Mouse (Mus musculus) midbrain, embryonic 11.5 days (tissue): ENCODE data around the gene Pitpnc1. TPM values are rescaled to one million over a fixed set of nuclear protein-coding genes. Genes with fewer than 3 reads are reported as not detected.

ENCODE experiments used
- ATAC-seq: fragments of 200-750 bp; cut with Nextera tagmentation; 2 replicates; pipeline ENCODE4 v1.8.0; 2017; ENCODE audit warnings: moderate TSS enrichment, moderate library complexity; ENCODE audit not compliant: low FRiP score
- DNase-seq: peaks from one replicate; pipeline ENCODE4 v3.0.0; 2015; ENCODE audit warnings: low spot score; ENCODE audit errors: missing footprints
- H3K27ac ChIP-seq: fragments of 300-500 bp; sonication (generic); 2 replicates; pipeline ENCODE4 v1.5.1; 2014; ENCODE audit warnings: low read depth, low read length
- H3K27me3 ChIP-seq: fragments of 300-500 bp; sonication (generic); 2 replicates; pipeline ENCODE4 v1.6.1; 2014; ENCODE audit warnings: mild to moderate bottlenecking, low read length, moderate library complexity, mixed read lengths; ENCODE audit not compliant: control insufficient read depth, insufficient read depth
- H3K36me3 ChIP-seq: fragments of 300-500 bp; sonication (generic); 2 replicates; pipeline ENCODE4 v1.6.1; 2014; ENCODE audit warnings: mild to moderate bottlenecking, low read length, moderate library complexity, mixed read lengths; ENCODE audit not compliant: control insufficient read depth, insufficient read depth
- H3K4me1 ChIP-seq: fragments of 300-500 bp; sonication (generic); 2 replicates; pipeline ENCODE4 v1.6.1; 2014; ENCODE audit warnings: low read length; ENCODE audit not compliant: control insufficient read depth, insufficient read depth
- H3K4me2 ChIP-seq: fragments of 300-500 bp; sonication (generic); 2 replicates; pipeline ENCODE4 v1.6.1; 2014; ENCODE audit warnings: mild to moderate bottlenecking, moderate library complexity
- H3K4me3 ChIP-seq: fragments of 300-500 bp; sonication (generic); 2 replicates; pipeline ENCODE4 v1.5.1; 2014; ENCODE audit warnings: low read depth, low read length
- H3K9ac ChIP-seq: fragments of 300-500 bp; sonication (generic); 2 replicates; pipeline ENCODE4 v1.6.1; 2014; ENCODE audit warnings: low read length
- H3K9me3 ChIP-seq: fragments of 300-500 bp; sonication (generic); 2 replicates; pipeline ENCODE4 v1.6.1; 2016; ENCODE audit warnings: low read length; ENCODE audit not compliant: control insufficient read depth
- WGBS: fragments of 180-500 bp; shearing (Covaris S2); extraction: QIAGEN DNeasy Blood & Tissue Kit; methylation state at CpG from one replicate; pipeline ENCODE4 v1.1.7; 2014; 5-methylcytosine and 5-hydroxymethylcytosine counted together
- polyA plus RNA-seq: library from polyadenylated mRNA; unstranded; fragments of >200 nt; fragmentation: Nextera tagmentation; extraction: Ambion mirVana; gene quantifications from 2 replicates; pipeline ENCODE4 v1.2.1, GENCODE M21; 2014

Pitpnc1 gene
- polyA plus RNA-seq, 1 experiment from 2014 or later, result 29.9 TPM

DNA sequence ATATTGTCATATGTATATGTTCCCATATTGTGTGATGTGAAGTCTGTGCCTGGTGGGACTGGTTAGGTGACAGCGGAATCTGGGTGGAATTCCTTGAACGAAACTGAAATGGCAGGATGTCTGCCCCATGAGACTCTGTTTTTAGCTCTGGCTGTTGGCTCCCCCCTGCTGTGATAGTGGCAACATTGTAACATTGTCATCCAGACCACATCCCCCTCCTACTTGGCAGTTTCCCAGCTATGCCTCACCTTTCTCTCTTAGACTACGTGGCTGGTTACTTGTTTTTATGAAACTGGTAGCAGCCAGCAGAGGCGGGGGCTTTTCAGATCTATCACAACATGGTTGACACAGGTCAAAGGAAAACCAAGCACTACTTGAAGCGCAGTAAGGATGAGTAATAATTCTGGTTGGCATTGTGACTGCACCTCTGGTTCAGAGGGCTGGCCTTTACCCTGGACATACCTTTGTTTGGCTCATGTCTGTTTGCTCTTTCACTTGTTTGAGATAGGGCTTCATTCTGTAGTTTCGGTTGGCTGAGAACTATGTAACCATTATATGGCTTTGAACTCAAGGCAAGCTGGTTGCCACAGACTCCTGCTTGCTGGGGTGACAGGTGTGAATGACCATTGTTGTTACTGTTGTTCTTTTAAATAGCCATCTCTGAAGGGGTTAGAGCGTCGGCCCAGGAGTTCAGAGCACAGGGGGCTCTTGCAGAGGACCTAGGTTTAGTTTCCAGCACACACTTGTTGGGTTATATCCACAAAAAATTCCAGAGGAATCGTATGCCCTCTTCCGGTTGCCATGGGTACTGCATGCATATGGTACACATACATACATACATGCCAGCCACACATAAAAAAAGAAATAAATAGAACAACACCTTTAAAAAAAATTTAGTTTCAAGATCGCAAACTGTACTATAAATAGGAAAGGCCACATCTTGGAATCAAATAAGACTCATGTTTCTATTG, 183.0 kb downstream of the Pitpnc1 start:
- Histone ChIP-seq H3K27ac (no peak overlapping the region), H3K9ac (no peak overlapping the region), H3K4me1 (no peaks in the 10 kb centered on the region), H3K36me3 (no peaks in the 10 kb centered on the region), H3K4me2 (no peak overlapping the region), H3K9me3 (no peaks in the 10 kb centered on the region), H3K27me3 (no peaks in the 10 kb centered on the region), H3K4me3 (no peak overlapping the region)
- no peak for DNase-seq
- WGBS, result 94% methylated on average over 11 of the region's 11 CpGs
- no peak for ATAC-seq

DNA sequence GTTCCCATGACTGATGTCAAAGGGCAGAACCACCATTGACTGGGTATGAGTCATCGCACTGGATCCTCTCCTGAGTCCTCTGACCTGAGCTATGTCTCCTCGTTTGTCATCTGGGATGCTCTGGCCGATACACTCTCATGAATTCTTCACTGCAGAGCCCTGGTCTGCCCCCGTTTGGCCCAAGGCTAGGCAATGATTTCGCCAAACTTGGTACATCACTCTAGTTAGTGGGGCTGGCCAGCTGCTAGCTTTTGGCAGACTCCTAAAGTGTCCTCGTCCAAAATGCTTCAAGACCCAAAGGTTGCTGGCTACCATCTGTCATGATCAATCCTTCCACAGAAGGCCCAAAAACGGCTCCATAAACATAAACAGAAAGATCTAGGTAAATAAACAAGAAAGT, 184.8 kb downstream of the Pitpnc1 start:
- ATAC-seq (no peak), DNase-seq (no peak)
- H3K4me1 ChIP-seq, result no peaks in the 10 kb centered on the region
- H3K36me3 ChIP-seq, result no peaks in the 10 kb centered on the region
- no peak overlapping the region for H3K9ac ChIP-seq
- no peaks in the 10 kb centered on the region for H3K9me3 ChIP-seq
- no peak overlapping the region for H3K4me2 ChIP-seq
- 84% methylated on average over 7 of the region's 7 CpGs for WGBS
- H3K27ac ChIP-seq, result no peak overlapping the region
- H3K4me3 ChIP-seq, result no peak overlapping the region
- no peaks in the 10 kb centered on the region for H3K27me3 ChIP-seq

- 94% methylated on average over 3 of the region's 3 CpGs for WGBS
- H3K27ac ChIP-seq, result no peak overlapping the region
- no peak overlapping the region for H3K9ac ChIP-seq
- H3K4me1 ChIP-seq, result peaks cover 11% of the 10 kb centered on the region
- no peak for ATAC-seq
- no peak for DNase-seq
- no peak overlapping the region for H3K4me2 ChIP-seq
- no peaks in the 10 kb centered on the region for H3K27me3 ChIP-seq
- no peaks in the 10 kb centered on the region for H3K36me3 ChIP-seq
- no peaks in the 10 kb centered on the region for H3K9me3 ChIP-seq
- H3K4me3 ChIP-seq, result no peak overlapping the region
Measured at GRCm38 (mm10) chr11:107283632-107284031, 186.9 kb downstream of the Pitpnc1 start.

DNA sequence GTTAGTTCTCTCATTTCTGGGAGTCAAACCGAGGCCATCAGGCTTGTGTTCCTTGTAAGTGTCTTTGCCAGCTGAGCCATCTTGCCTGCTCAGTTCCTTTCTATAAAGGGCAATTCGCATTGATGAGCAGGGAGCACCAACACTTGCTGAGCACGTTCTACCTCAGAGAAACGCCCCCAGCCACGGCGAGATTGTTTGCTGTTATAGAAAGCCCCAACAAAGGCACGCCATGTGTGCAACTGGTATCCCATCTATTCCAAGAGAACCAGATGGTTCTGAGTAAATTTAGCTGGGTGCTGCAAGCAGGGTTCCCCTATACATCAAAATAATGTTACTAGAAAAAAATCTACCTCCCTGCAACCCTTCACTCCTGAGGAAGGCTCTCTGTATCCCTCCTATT, 188.0 kb downstream of the Pitpnc1 start:
- 91% methylated on average over 7 of the region's 7 CpGs for WGBS
- no peaks in the 10 kb centered on the region for H3K27me3 ChIP-seq
- no peak for DNase-seq

DNA sequence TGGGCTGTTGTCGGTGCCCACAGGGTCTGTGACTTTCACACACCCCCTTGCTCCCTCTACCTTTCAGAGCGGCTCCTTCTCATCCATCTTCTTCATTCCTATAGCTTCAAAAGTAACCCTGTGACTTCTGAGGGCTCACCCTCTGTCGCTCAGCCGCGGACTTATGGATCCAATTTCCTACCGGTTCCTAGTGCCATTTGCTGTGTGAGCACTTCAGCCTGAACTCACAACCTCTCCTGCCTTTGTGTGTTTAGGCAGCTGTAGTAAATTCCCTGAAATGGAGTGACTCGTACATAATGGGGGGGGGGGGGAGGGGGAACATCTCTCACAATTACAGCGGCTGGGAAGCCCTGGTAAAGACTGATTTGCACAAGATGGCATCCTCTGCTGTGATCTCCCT, 191.2 kb downstream of the Pitpnc1 start:
- no peaks in the 10 kb centered on the region for H3K27me3 ChIP-seq
- peaks cover 11% of the 10 kb centered on the region for H3K4me1 ChIP-seq
- ATAC-seq (no peak), DNase-seq (peak; percentile 85)
- H3K36me3 ChIP-seq, result no peaks in the 10 kb centered on the region
- no peak overlapping the region for H3K9ac ChIP-seq
- WGBS, result 22% methylated on average over 8 of the region's 8 CpGs
- H3K4me3 ChIP-seq, result no peak overlapping the region
- H3K4me2 ChIP-seq, result no peak overlapping the region
- H3K9me3 ChIP-seq, result no peaks in the 10 kb centered on the region
- H3K27ac ChIP-seq, result no peak overlapping the region

More for the DNA sequence above, 188.0 kb downstream of the Pitpnc1 start:
- ATAC-seq, result no peak
- no peak overlapping the region for H3K4me3 ChIP-seq
- H3K36me3 ChIP-seq, result no peaks in the 10 kb centered on the region
- H3K9ac ChIP-seq, result no peak overlapping the region
- H3K9me3 ChIP-seq, result no peaks in the 10 kb centered on the region
- no peak overlapping the region for H3K27ac ChIP-seq
- H3K4me1 ChIP-seq, result peaks cover 11% of the 10 kb centered on the region
- no peak overlapping the region for H3K4me2 ChIP-seq

- no peak overlapping the region for H3K4me2 ChIP-seq
- H3K27me3 ChIP-seq, result no peaks in the 10 kb centered on the region
- no peak overlapping the region for H3K27ac ChIP-seq
- H3K36me3 ChIP-seq, result no peaks in the 10 kb centered on the region
- H3K9me3 ChIP-seq, result no peaks in the 10 kb centered on the region
- no peak for ATAC-seq
- 76% methylated on average over 7 of the region's 7 CpGs for WGBS
- H3K4me1 ChIP-seq, result peaks cover 11% of the 10 kb centered on the region
- H3K9ac ChIP-seq, result no peak overlapping the region
- no peak for DNase-seq
- no peak overlapping the region for H3K4me3 ChIP-seq
Measured at GRCm38 (mm10) chr11:107276898-107277297, 193.6 kb downstream of the Pitpnc1 start.

DNA sequence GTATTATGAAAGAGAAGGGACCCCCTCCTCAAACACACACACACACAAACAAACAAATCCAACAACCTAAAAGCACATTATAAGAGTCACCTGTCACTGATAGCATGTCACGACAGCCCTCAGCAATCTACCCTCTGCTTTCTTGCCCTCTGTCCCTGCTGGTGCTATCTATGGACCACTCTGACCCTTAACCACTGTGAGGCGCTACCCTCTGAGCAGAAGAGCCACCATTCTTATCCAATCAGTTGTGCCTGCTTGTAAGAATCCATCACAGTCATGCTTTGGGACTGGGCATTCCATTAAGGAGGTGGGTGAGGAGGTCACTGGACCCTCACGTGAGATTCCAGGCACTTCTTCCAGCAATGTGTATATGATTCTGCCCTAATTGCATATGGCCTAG, 194.2 kb downstream of the Pitpnc1 start:
- DNase-seq, result no peak
- Histone ChIP-seq H3K4me3 (no peak overlapping the region), H3K36me3 (no peaks in the 10 kb centered on the region), H3K9ac (no peak overlapping the region), H3K27ac (no peak overlapping the region), H3K4me1 (peaks cover 11% of the 10 kb centered on the region), H3K27me3 (no peaks in the 10 kb centered on the region), H3K4me2 (no peak overlapping the region), H3K9me3 (no peaks in the 10 kb centered on the region)
- 72% methylated on average over 3 of the region's 3 CpGs for whole genome bisulfite sequencing
- ATAC-seq, result no peak

DNA sequence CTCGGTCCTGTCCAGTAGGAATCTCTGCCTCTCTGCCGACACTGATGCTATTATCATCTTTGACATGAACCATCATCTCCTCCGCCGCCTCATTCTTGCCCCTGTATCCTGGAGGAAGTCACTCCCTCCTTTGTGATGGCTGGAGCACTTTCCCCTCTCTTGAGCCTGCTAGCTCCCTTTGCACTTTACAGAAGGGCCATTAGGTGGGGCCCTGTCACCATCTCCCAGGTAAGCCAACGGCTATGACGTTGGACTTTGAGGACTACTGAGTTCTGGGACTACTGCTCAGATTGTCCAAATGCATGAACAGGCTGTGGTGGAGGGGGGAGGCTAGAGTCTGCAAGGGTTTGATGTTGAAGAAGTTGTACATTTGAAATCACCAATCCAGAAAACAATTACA, 194.6 kb downstream of the Pitpnc1 start:
- DNase-seq (no peak), ATAC-seq (peak; percentile 73)
- 26% methylated on average over 6 of the region's 6 CpGs for WGBS
- no peaks in the 10 kb centered on the region for H3K27me3 ChIP-seq
- no peak overlapping the region for H3K4me3 ChIP-seq
- no peak overlapping the region for H3K9ac ChIP-seq
- H3K4me2 ChIP-seq, result no peak overlapping the region
- H3K36me3 ChIP-seq, result no peaks in the 10 kb centered on the region
- no peaks in the 10 kb centered on the region for H3K9me3 ChIP-seq
- no peak overlapping the region for H3K27ac ChIP-seq
- peaks cover 11% of the 10 kb centered on the region for H3K4me1 ChIP-seq

DNA sequence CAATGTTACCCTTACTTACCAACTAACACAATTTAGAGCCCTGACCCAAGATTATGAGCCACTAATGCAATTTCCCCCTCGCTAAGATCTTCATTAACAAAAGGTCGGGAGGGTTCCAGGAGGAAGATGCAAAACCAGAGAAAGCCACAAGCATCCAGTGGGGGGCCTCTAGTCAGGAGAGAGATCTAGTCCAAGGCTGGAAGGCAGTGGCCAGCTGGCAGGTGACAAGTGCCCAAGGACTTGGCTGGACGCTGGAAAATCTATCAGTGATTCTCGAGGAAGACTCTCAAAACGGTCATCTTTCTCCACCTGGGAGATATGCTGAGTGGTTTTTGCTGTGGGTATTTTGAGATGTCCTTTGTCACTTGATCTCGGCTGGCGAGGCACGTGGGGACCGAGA, 196.3 kb downstream of the Pitpnc1 start:
- ATAC-seq (no peak), DNase-seq (no peak)
- WGBS, result 86% methylated on average over 9 of the region's 9 CpGs

More for the DNA sequence above, 196.3 kb downstream of the Pitpnc1 start:
- Histone ChIP-seq H3K4me2 (no peak overlapping the region), H3K27ac (no peak overlapping the region), H3K4me1 (peaks cover 3% of the 10 kb centered on the region; the same call in 1 of the 2 replicates), H3K9ac (no peak overlapping the region), H3K36me3 (no peaks in the 10 kb centered on the region), H3K9me3 (no peaks in the 10 kb centered on the region), H3K4me3 (no peak overlapping the region), H3K27me3 (no peaks in the 10 kb centered on the region)
